28 mouse cellular contexts compared by ENCODE assay signal in genomic region chr2:173106409-173106808, GRCm38 (mm10). TPM values are rescaled to one million over a fixed set of nuclear protein-coding genes. Genes with fewer than 3 reads are reported as not detected.
DNase-seq lines count a peak whose midpoint lies in the region; ATAC-seq and TF ChIP-seq lines count a peak whose summit lies in the region.
"Had no signal": no experiment of that assay in that cellular context is flagged by ENCODE, and none has a peak within 500 bp of the region (broad histone marks: within the 10 kb centered on the region; RNA-seq: fewer than 3 reads in every experiment).

No protein-coding gene starts in this region.

- H3K36me3 ChIP-seq in forebrain, embryonic 11.5 days (ENCODE audit: control insufficient read depth, insufficient read depth, low read length) = no peaks in the 10 kb centered on the region
- no peaks in the 10 kb centered on the region for H3K36me3 ChIP-seq in forebrain, embryonic 14.5 days (ENCODE audit: control insufficient read depth, insufficient read depth, low read length)
- H3K36me3 ChIP-seq in intestine, postnatal 0 days (ENCODE audit: control insufficient read depth, insufficient read depth) = no peaks in the 10 kb centered on the region
- H3K36me3 ChIP-seq in intestine, embryonic 16.5 days (ENCODE audit: control insufficient read depth, insufficient read depth, low read length) = no peaks in the 10 kb centered on the region
- H3K36me3 ChIP-seq in kidney, postnatal 0 days (ENCODE audit: insufficient read depth, low read length) = no peaks in the 10 kb centered on the region
- H3K36me3 ChIP-seq in stomach, postnatal 0 days (ENCODE audit: control insufficient read depth, insufficient read depth, low read length) = no peaks in the 10 kb centered on the region
- H3K36me3 ChIP-seq: embryonic facial prominence, embryonic 10.5 days; embryonic facial prominence, embryonic 13.5 days; heart, embryonic 12.5 days had no signal

- no peak overlapping the region for H3K4me3 ChIP-seq in forebrain, embryonic 11.5 days (ENCODE audit: low read depth, low read length)
- H3K4me3 ChIP-seq in forebrain, embryonic 14.5 days (ENCODE audit: low read depth, low read length) = no peak overlapping the region
- no peak overlapping the region for H3K4me3 ChIP-seq in intestine, postnatal 0 days (ENCODE audit: low read depth, low read length)
- H3K4me3 ChIP-seq in intestine, embryonic 16.5 days (ENCODE audit: low read length) = no peak overlapping the region
- H3K4me3 ChIP-seq in kidney, postnatal 0 days (replicated peaks; ENCODE audit: low read depth, low read length) = no peak overlapping the region
- no peak overlapping the region for H3K4me3 ChIP-seq in stomach, postnatal 0 days (ENCODE audit: low read depth, low read length)
- H3K4me3 ChIP-seq: embryonic facial prominence, embryonic 10.5 days; embryonic facial prominence, embryonic 13.5 days; erythroblast, embryonic 14.5 days; forebrain, embryonic 13.5 days; gastrocnemius, adult 2 months; heart, embryonic 12.5 days had no signal

- no peak for DNase-seq in forebrain, embryonic 11.5 days (ENCODE audit: low spot score)
- DNase-seq in forebrain, embryonic 14.5 days (ENCODE audit: low spot score) = no peak
- no peak for DNase-seq in kidney, postnatal 0 days (ENCODE audit: low spot score)
- no peak for DNase-seq in kidney, adult 9 months
- no peak for DNase-seq in stomach, postnatal 0 days (ENCODE audit: low spot score)
- DNase-seq: adrenal gland, adult 8-10 months; adrenal gland, postnatal 25 days; cerebellum, adult 11-12 months; cerebellum, adult 8-10 months; cerebellum, postnatal 36 days; embryo, embryonic 11 days; forebrain, postnatal 0 days; gastrocnemius, adult 2 months; gastrocnemius, postnatal 14 days; heart, adult 11 months had no signal

- TF ChIP-seq EP300 in stomach, postnatal 0 days (optimal IDR thresholded peaks at IDR 0.05) = no peak

- H3K4me1 ChIP-seq in forebrain, embryonic 11.5 days (replicated peaks; ENCODE audit: control insufficient read depth, insufficient read depth, low read length) = no peaks in the 10 kb centered on the region; the same call in 1 of the 2 replicates
- H3K4me1 ChIP-seq in forebrain, embryonic 14.5 days (ENCODE audit: control insufficient read depth, insufficient read depth, low read length) = no peaks in the 10 kb centered on the region
- 0 out of 2 replicates have a peak, but pooled peaks cover 3% of the 10 kb centered on the region for H3K4me1 ChIP-seq in intestine, postnatal 0 days (replicated peaks; ENCODE audit: control insufficient read depth, insufficient read depth, low read length)
- peaks cover 3% of the 10 kb centered on the region; the same call in 1 of the 2 replicates for H3K4me1 ChIP-seq in intestine, embryonic 16.5 days (ENCODE audit: control insufficient read depth, insufficient read depth, low read length)
- no peaks in the 10 kb centered on the region for H3K4me1 ChIP-seq in kidney, postnatal 0 days (replicated peaks; ENCODE audit: insufficient read depth, low read length)
- no peaks in the 10 kb centered on the region for H3K4me1 ChIP-seq in stomach, postnatal 0 days (replicated peaks; ENCODE audit: control insufficient read depth, insufficient read depth)
- H3K4me1 ChIP-seq: forebrain, embryonic 13.5 days had no signal

- H3K4me2 ChIP-seq in forebrain, embryonic 11.5 days (ENCODE audit: low read depth, low read length, severe bottlenecking) = no peak overlapping the region
- H3K4me2 ChIP-seq in forebrain, embryonic 14.5 days (ENCODE audit: low read length) = no peak overlapping the region
- no peak overlapping the region for H3K4me2 ChIP-seq in intestine, postnatal 0 days (replicated peaks; ENCODE audit: low read depth)
- no peak overlapping the region for H3K4me2 ChIP-seq in intestine, embryonic 16.5 days (ENCODE audit: low read depth, low read length)
- H3K4me2 ChIP-seq in kidney, postnatal 0 days (ENCODE audit: low read length) = no peak overlapping the region
- H3K4me2 ChIP-seq in stomach, postnatal 0 days (replicated peaks; ENCODE audit: low read depth) = no peak overlapping the region
- H3K4me2 ChIP-seq: embryonic facial prominence, embryonic 13.5 days; forebrain, embryonic 13.5 days had no signal

- no peak overlapping the region for H3K9ac ChIP-seq in forebrain, embryonic 11.5 days (ENCODE audit: low read length)
- H3K9ac ChIP-seq in forebrain, embryonic 14.5 days (ENCODE audit: low read length) = no peak overlapping the region
- no peak overlapping the region for H3K9ac ChIP-seq in intestine, postnatal 0 days (ENCODE audit: low read depth, low read length)
- no peak overlapping the region for H3K9ac ChIP-seq in intestine, embryonic 16.5 days (ENCODE audit: low read depth, low read length)
- H3K9ac ChIP-seq in kidney, postnatal 0 days (ENCODE audit: low read depth, low read length) = no peak overlapping the region
- H3K9ac ChIP-seq in stomach, postnatal 0 days (ENCODE audit: low read length) = no peak overlapping the region
- H3K9ac ChIP-seq: embryonic facial prominence, embryonic 13.5 days; forebrain, embryonic 13.5 days; forebrain, postnatal 0 days had no signal

- H3K9me3 ChIP-seq in forebrain, embryonic 11.5 days (ENCODE audit: control insufficient read depth, low read length) = no peaks in the 10 kb centered on the region
- H3K9me3 ChIP-seq in forebrain, embryonic 14.5 days (replicated peaks; ENCODE audit: control insufficient read depth, low read length) = no peaks in the 10 kb centered on the region
- H3K9me3 ChIP-seq in intestine, postnatal 0 days (ENCODE audit: control insufficient read depth) = no peaks in the 10 kb centered on the region
- no peaks in the 10 kb centered on the region for H3K9me3 ChIP-seq in intestine, embryonic 16.5 days (ENCODE audit: control insufficient read depth, low read length)
- no peaks in the 10 kb centered on the region for H3K9me3 ChIP-seq in kidney, postnatal 0 days (replicated peaks; ENCODE audit: low read length)
- no peaks in the 10 kb centered on the region for H3K9me3 ChIP-seq in stomach, postnatal 0 days (ENCODE audit: control insufficient read depth, low read length)
- H3K9me3 ChIP-seq: embryonic facial prominence, embryonic 10.5 days; embryonic facial prominence, embryonic 13.5 days; forebrain, embryonic 13.5 days had no signal

- ATAC-seq in forebrain, embryonic 11.5 days (replicated peaks; ENCODE audit: low FRiP score) = 0 out of 2 replicates have a peak, but pooled peaks have one; percentile 12
- no peak for ATAC-seq in forebrain, embryonic 14.5 days
- ATAC-seq in intestine, postnatal 0 days = no peak
- ATAC-seq in intestine, embryonic 16.5 days = no peak
- 0 out of 2 replicates have a peak, but pooled peaks have one; percentile 31 for ATAC-seq in kidney, postnatal 0 days (replicated peaks; ENCODE audit: low FRiP score, low read depth)
- 0 out of 2 replicates have a peak, but pooled peaks have one; percentile 10 for ATAC-seq in stomach, postnatal 0 days (ENCODE audit: low FRiP score, low TSS enrichment)
- ATAC-seq: activated CD4-positive, CD25-positive, alpha-beta regulatory T cell, adult 4 months; forebrain, postnatal 0 days; hindbrain, embryonic 16.5 days had no signal

- TF ChIP-seq CTCF in intestine, postnatal 0 days (IDR thresholded peaks at IDR 0.05; ENCODE audit: low read depth) = no peak
- TF ChIP-seq CTCF in kidney, postnatal 0 days (IDR thresholded peaks at IDR 0.05; ENCODE audit: low read depth) = no peak
- TF ChIP-seq CTCF in stomach, postnatal 0 days (IDR thresholded peaks at IDR 0.05; ENCODE audit: low read depth) = no peak

- no peaks in the 10 kb centered on the region for H3K27me3 ChIP-seq in forebrain, embryonic 11.5 days (ENCODE audit: control insufficient read depth, insufficient read depth, low read length)
- 0 out of 2 replicates have a peak, but pooled peaks cover 8% of the 10 kb centered on the region for H3K27me3 ChIP-seq in forebrain, embryonic 14.5 days (replicated peaks; ENCODE audit: control insufficient read depth, insufficient read depth, low read length)
- peaks cover 5% of the 10 kb centered on the region; the same call in 1 of the 2 replicates for H3K27me3 ChIP-seq in intestine, postnatal 0 days (replicated peaks; ENCODE audit: control insufficient read depth, insufficient read depth, low read length)
- H3K27me3 ChIP-seq in intestine, embryonic 16.5 days (replicated peaks; ENCODE audit: control insufficient read depth, insufficient read depth, low read length) = peaks cover 2% of the 10 kb centered on the region; the same call in 1 of the 2 replicates
- 0 out of 2 replicates have a peak, but pooled peaks cover 3% of the 10 kb centered on the region for H3K27me3 ChIP-seq in kidney, postnatal 0 days (ENCODE audit: insufficient read depth, low read length)
- H3K27me3 ChIP-seq in stomach, postnatal 0 days (ENCODE audit: control insufficient read depth, insufficient read depth, low read length) = no peaks in the 10 kb centered on the region

- H3K27ac ChIP-seq in forebrain, embryonic 11.5 days (ENCODE audit: low read depth, low read length) = no peak overlapping the region
- no peak overlapping the region for H3K27ac ChIP-seq in forebrain, embryonic 14.5 days (ENCODE audit: low read depth, low read length)
- peak overlapping the region; percentile 68; the same call in 1 of the 2 replicates for H3K27ac ChIP-seq in intestine, postnatal 0 days (ENCODE audit: low read depth, low read length)
- no peak overlapping the region for H3K27ac ChIP-seq in intestine, embryonic 16.5 days (ENCODE audit: low read length)
- no peak overlapping the region for H3K27ac ChIP-seq in kidney, postnatal 0 days
- no peak overlapping the region for H3K27ac ChIP-seq in stomach, postnatal 0 days (replicated peaks)
- H3K27ac ChIP-seq: embryonic facial prominence, embryonic 10.5 days; embryonic facial prominence, embryonic 13.5 days; forebrain, embryonic 13.5 days; gastrocnemius, adult 2 months had no signal

- WGBS in forebrain, embryonic 11.5 days = 86% methylated on average over 9 of the region's 9 CpGs
- 86% methylated on average over 9 of the region's 9 CpGs for WGBS in forebrain, embryonic 14.5 days
- 83% methylated on average over 9 of the region's 9 CpGs for WGBS in intestine, postnatal 0 days
- 82% methylated on average over 9 of the region's 9 CpGs for WGBS in intestine, embryonic 16.5 days
- 64% methylated on average over 9 of the region's 9 CpGs for WGBS in kidney, postnatal 0 days
- WGBS in stomach, postnatal 0 days = 85% methylated on average over 9 of the region's 9 CpGs

RNA-seq across cellular contexts. Expression of gene Ctcfl, which starts 12.9 kb away (rescaled TPM):
- 0.08 TPM in 1 of 2 replicates, not detected in the other for polyA plus RNA-seq in forebrain, embryonic 11.5 days (2014; fragmentation: Nextera tagmentation; extraction: Ambion mirVana)
- polyA plus RNA-seq in forebrain, embryonic 14.5 days (2014; fragmentation: Nextera tagmentation; extraction: Ambion mirVana) = not detected in 2 replicates
- 0.82 and 1.0 TPM in 2 replicates for polyA plus RNA-seq in intestine, postnatal 0 days (2015; fragmentation: Nextera tagmentation; extraction: Ambion mirVana)
- polyA plus RNA-seq in intestine, embryonic 16.5 days (2015; fragmentation: Nextera tagmentation; extraction: Ambion mirVana) = 0.22 and 0.23 TPM in 2 replicates
- 0.08 TPM in 1 of 2 replicates, not detected in the other for polyA plus RNA-seq in kidney, postnatal 0 days (2015; fragmentation: Nextera tagmentation; extraction: Ambion mirVana)
- 0.07 TPM in 1 of 2 replicates, not detected in the other for polyA plus RNA-seq in stomach, postnatal 0 days (2015; fragmentation: Nextera tagmentation; extraction: Ambion mirVana)
- polyA plus RNA-seq: brain, embryonic 14.5 days; cortical plate, adult 2 months; erythroblast, embryonic 14.5 days; frontal cortex, adult 2 months had no signal

RNA-seq across cellular contexts. Expression of gene Pck1, which starts 46.4 kb away (rescaled TPM):
- not detected in 2 replicates for polyA plus RNA-seq in forebrain, embryonic 11.5 days (2014; fragmentation: Nextera tagmentation; extraction: Ambion mirVana)
- not detected in 2 replicates for polyA plus RNA-seq in forebrain, embryonic 14.5 days (2014; fragmentation: Nextera tagmentation; extraction: Ambion mirVana)
- 249 and 336 TPM in 2 replicates for polyA plus RNA-seq in intestine, postnatal 0 days (2015; fragmentation: Nextera tagmentation; extraction: Ambion mirVana)
- polyA plus RNA-seq in intestine, embryonic 16.5 days (2015; fragmentation: Nextera tagmentation; extraction: Ambion mirVana) = 14.0 and 19.7 TPM in 2 replicates
- polyA plus RNA-seq in kidney, postnatal 0 days (2015; fragmentation: Nextera tagmentation; extraction: Ambion mirVana) = 47.2 and 67.8 TPM in 2 replicates
- polyA plus RNA-seq in stomach, postnatal 0 days (2015; fragmentation: Nextera tagmentation; extraction: Ambion mirVana) = 0.59 and 0.70 TPM in 2 replicates
- polyA plus RNA-seq: activated CD4-positive, CD25-positive, alpha-beta regulatory T cell, adult 4 months; brain, embryonic 14.5 days; embryonic facial prominence, embryonic 10.5 days; embryonic facial prominence, embryonic 13.5 days; forebrain, embryonic 13.5 days; forebrain, postnatal 0 days; hindbrain, embryonic 11.5 days; hindbrain, embryonic 16.5 days had no signal

Comparison
In these comparisons a context has a peak if more than half of its experiments do, and no peak if none do; other contexts are left out.
1. ATAC-seq: peak in forebrain, embryonic 11.5 days (single experiment), kidney, postnatal 0 days (single experiment) and stomach, postnatal 0 days (single experiment); none in forebrain, embryonic 14.5 days (single experiment), intestine, postnatal 0 days (single experiment) and intestine, embryonic 16.5 days (single experiment).